Mouse (Mus musculus) megakaryocyte progenitor cell, adult 5-6 weeks (primary cell): ENCODE measurements at regions not wholly inside any gene's neighbourhood (a gene's known extent, or its start where the extent isn't known, plus 50 kb on each side); places are given as distances from the start of the nearest gene placed in this dataset.

Source experiments
- ATAC-seq: replicated peaks from 2 replicates; pipeline ENCODE4 v1.8.0; 2016; ENCODE audit warnings: mild to moderate bottlenecking, moderate TSS enrichment, inconsistent platforms; ENCODE audit not compliant: poor library complexity

- ATAC-seq = no peak
Observed at GRCm38 (mm10) chr6:18674584-18675250, 160.1 kb upstream of the Cttnbp2 start.

GRCm38 (mm10) chr6:18677131-18677530, 162.5 kb upstream of the Cttnbp2 start:
- ATAC-seq = no peak

- ATAC-seq = no peak
Observed at GRCm38 (mm10) chr6:18680712-18681111, 166.1 kb upstream of the Cttnbp2 start.

GRCm38 (mm10) chr6:18682043-18682442, 166.3 kb upstream of the Lsm8 start:
- peak; percentile 55 for ATAC-seq

GRCm38 (mm10) chr6:18688652-18689348, 159.6 kb upstream of the Lsm8 start:
- no peak for ATAC-seq

- no peak for ATAC-seq
Observed at GRCm38 (mm10) chr6:18697536-18697935, 150.8 kb upstream of the Lsm8 start.

GRCm38 (mm10) chr6:18698989-18699728, 149.2 kb upstream of the Lsm8 start:
- ATAC-seq = no peak

GRCm38 (mm10) chr6:18699729-18700386, 148.5 kb upstream of the Lsm8 start:
- no peak for ATAC-seq

- no peak for ATAC-seq
Observed at GRCm38 (mm10) chr6:18710763-18711162, 137.6 kb upstream of the Lsm8 start.

- no peak for ATAC-seq
Observed at GRCm38 (mm10) chr6:18748859-18749258, 99.5 kb upstream of the Lsm8 start.

- no peak for ATAC-seq
Observed at GRCm38 (mm10) chr6:18764536-18764935, 83.8 kb upstream of the Lsm8 start.

- no peak for ATAC-seq
Observed at GRCm38 (mm10) chr6:18795390-18795789, 53.0 kb upstream of the Lsm8 start.

GRCm38 (mm10) chr6:18795847-18796246, 52.5 kb upstream of the Lsm8 start:
- no peak for ATAC-seq

- ATAC-seq = no peak
Observed at GRCm38 (mm10) chr6:18796540-18796939, 51.8 kb upstream of the Lsm8 start.
